Mouse (Mus musculus): Measurements from ENCODE around the gene Fads2.

Fads2 gene

DNA sequence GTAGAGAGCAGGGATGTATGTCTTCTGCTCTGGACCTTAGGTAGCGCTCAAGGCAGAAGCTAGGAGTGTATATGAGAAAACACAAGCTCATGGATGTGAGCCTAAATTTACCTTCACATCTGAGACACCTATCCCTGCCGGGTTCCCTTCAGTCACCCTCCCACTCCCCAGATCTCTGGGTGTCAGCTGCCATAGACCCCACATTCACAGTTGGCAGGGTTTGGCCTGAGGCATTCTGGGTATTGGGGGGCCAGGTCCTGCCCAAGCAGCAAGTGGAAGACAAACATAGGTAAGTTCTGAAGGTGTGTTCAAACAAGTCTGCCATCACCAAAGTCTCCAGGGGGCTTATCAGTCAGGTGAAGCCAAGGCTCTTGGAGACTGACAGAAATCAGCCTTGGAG, 39.9 kb downstream of the Fads2 start:
- no peak for DNase-seq (ENCODE audit: low spot score)

DNA sequence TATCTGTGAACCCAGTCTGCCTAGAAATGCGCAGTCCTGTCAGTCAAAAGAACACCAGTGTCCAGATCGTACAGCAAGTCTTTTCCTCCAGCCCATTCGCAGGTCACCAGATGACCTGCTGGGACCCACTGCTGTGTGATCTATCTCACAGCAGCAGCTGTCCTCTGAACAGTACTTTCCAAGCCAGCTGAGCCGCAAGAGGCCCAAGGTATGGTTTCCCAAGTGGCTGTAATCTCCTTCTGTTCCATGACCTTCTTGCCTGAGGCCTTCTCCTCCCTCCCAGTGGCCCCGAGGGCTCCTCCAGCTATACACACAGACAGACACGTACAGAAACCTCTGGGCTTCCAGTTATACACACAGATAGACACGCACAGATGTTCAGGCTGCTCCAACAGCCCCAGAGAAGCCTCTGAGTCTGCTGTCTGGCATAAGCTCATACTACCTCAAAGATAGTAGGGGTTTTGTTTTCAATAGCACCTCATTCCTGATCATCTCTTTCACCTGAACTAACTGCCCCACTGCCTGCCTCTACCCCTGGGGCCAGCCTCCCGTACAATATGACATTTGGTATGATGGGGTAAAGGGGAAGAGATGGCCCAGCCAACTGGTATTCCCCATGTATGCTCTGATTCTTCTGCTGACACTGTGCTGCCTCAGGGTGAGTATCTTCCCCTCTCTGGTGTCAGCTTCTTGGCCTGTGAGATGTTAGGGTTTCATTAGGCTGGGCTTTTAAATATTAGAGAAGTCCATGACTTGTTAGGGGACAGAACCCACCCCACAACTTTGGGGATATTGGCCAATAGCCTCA, 40.6 kb downstream of the Fads2 start:
- no peak for DNase-seq (ENCODE audit: low spot score)

DNA sequence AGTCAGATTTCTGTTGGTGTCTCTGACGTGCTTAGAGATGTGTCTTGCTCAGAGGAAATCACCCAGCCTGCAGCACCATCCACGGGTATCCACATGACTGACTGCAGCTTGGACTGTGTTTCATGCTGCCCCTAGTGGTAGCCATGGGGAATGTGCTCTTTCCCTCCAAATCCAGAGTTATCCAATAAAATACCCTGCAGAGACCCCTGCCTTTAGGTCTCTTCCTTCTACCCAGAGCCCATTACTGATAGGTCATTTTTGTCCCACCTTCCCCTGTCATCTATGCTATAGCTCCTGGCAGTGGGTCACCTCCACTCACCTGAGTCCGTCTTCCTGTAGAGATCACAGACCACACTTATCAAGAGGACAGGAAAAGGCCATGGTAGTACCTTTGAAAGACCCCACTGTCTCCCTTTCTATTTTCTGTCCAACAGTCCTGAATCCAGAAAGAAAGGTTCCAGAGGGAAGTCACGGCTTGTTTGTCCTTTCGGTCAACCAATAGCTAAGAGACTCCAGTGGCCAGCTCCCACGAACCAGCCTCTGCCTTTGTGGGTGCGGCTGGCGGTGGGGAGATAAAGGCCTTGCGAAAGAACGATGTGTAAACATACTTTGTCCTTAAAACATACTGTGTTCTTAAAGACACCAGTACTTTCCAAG, 41.5 kb downstream of the Fads2 start:
- DNase-seq (ENCODE audit: low spot score) = peak; percentile 45

DNA sequence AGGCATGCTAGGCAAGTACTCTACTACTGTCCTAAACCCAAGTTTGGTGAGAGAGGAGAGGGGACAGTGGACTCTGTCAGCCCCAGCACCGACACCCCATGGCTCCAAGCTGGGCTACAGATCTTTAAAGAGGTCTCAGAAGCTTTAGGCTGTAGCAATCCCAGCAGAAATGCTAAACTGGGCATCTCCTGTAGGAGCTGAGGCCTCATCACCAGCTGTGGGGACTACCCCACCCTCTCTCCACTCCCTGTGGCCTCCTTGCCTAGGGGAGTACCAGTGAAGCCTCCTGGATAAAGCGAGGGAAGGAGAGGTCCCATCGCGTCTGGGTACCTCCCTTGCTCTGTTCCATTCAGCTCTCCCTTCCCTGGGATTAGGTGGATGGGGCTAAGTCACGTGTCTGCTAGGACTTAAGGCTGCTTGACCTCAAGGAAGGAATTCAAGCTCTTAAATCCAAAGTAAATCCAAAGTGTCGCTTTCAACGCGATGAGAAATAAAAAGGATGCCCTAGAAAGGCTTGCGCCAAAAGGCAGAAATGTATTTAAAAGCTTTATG, 42.6 kb downstream of the Fads2 start:
- no peak for DNase-seq (ENCODE audit: low spot score)

DNA sequence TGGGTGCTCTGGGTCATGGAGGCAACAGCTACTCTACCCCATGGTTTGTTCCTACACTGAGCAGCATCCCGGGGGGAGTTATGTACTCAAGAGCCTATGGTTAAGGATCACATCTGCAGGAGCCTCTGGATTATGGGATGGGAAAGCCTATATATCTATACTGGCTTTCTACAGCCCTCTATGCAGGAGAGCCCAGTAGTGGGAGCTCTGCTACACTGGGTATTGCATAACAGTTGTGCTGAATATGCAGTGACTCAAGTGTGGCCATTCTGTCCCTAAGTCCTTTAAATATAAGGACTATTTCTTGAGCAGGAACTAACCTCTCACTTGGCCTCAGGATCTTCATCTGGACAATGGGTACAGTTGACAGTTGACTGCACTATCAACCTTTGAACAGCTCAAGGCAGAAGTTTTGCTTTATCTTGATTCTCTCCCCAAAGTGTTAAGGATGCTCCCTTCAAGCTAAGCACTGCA, 43.2 kb downstream of the Fads2 start:
- no peak for DNase-seq (ENCODE audit: low spot score)

DNA sequence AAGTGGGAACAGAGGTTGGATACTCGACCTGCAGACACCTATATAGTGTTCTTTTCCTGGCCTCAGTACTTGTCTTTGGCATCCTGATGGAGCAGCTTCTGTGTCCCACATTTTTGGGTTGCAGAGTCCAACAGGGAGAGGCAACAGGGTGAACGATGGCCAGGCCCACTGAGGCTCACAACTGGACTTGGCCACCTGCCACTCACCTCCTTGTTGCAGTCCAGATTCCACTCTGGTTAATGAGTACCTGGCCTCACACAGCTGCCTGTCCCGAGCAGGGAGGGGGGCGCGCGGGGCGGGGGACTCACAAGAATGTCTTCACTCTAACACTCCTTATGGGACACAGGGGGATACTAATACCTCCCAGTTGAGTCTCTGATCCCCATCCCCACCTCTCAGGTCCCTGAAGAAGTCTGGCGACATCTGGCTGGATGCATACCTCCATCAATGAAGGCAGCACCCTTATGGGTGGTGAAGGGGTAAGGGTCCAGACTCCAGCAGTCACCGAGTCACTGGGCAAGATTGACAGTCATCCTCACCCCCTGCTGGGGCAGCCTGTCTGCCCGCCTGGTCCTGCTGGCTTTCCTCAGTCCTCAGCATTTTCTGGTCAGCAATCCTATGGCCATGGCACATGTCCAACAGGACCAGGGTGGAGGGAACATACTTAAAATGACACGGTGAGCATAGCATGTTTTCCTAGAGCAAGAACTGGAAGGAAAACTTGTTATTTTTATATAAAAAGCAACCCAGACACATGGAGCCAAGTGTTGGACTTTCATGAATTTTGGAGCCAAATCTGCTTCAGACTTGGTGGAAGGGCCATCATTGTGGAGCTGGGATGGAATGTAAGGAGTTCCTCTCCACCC, 43.8 kb downstream of the Fads2 start:
- no peak for DNase-seq (ENCODE audit: low spot score)

DNA sequence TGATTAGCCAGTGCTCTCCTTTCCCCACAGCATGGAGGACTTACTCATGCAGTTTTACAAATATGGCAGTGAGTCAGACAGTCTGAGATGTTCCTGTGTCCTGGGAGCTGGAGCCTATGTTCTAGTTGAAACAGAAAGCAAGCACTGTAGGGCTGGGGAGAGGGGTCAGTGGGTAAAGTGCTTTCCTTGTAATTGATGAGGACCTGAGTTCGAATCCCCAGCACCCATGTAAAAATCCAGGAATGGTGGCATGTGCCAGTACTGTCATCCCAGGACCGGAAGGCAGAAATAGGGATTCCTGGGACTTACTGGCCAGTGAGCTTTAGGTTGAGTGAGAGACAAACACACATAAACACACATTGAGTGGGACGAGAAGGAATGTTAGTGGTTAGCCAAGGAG, 44.9 kb downstream of the Fads2 start:
- DNase-seq (ENCODE audit: low spot score) = no peak

DNA sequence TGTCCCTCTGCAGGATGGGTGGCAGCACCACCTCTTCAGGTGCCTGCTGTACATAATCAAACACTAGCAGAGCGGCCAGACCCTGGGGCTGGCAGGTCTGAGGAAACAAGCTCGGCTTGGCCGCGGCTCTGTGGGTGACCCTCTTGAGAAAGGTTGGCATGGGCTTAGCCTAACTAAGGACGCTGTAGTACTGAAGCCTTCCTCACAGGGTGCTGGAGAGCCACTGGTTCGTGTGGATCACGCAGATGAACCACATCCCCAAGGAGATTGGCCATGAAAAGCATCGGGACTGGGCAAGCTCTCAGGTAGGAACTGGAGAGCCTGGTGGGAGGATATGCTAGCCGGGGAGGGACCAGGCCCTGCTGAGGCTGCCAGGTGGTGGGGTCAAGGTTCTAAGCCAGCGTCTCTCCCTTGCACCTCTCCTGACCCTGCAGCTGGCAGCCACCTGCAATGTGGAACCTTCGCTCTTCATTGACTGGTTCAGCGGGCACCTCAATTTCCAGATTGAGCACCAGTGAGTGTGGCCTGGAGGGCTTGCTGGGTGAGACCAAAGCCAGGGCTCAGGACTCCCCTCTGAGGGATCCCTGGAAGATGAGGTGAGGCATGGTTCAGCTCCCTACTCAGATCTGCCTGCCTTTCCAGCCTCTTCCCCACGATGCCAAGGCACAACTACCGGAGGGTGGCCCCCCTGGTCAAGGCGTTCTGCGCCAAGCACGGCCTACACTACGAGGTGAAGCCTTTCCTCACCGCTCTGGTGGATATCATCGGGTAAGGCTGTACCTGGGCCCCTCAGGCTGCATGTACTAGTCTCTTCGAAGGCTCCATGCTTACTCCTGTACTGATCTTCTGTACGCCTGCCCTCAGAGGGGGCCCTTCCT, 45.5 kb downstream of the Fads2 start:
- DNase-seq (ENCODE audit: low spot score) = no peak

DNA sequence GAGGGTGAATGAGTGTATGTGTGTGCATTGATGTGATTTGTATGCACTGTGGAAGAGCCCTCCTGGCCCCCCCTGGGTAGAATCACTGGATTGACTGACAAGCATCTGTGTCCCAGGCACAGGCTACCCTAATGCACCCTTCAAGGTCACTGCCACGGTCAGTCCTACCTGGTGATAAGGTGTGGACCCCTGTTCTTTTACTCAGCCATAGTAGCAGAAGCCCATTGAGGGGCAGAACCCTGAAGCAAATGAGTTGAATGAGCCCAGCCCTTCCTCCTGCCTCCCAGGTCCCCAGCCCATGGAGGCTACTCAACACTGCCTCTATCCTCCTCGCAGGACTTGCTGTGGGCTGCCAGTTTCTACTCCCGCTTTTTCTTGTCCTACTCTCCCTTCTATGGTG, 46.3 kb downstream of the Fads2 start:
- DNase-seq (ENCODE audit: low spot score) = no peak

DNA sequence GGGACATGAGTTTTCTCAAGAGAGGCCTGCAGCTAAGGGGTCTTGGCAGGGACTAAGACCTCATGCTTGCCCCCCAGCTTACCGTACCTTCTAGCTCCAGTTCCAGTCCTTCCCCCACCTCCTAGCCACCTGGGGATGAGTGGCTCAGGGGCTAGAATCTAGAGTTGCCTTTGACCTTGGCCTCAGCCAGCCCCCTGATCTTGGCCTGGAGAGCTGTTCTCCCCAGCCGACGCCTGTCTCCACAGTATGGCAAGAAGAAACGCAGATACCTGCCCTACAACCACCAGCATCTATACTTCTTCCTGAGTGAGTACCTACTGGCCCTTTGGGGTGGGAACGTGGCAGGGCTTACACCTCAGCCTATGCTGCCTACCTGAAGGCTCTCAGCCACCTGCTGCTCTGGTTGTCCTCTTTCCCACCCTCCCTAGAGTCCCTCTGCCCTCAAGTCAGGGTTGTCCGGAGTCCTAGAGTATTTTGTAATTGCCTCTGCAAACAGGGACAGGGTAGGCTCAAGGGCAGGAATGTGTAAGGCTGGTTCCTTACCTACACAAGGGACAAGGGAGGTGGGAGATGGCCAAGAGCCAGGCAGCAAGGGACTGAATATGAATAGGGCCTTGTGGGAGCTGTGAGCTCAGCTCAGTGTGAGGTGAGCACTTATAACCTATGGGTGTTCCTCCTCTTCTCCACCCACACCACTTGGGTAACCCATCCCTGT, 47.0 kb downstream of the Fads2 start:
- DNase-seq (ENCODE audit: low spot score) = no peak

DNA sequence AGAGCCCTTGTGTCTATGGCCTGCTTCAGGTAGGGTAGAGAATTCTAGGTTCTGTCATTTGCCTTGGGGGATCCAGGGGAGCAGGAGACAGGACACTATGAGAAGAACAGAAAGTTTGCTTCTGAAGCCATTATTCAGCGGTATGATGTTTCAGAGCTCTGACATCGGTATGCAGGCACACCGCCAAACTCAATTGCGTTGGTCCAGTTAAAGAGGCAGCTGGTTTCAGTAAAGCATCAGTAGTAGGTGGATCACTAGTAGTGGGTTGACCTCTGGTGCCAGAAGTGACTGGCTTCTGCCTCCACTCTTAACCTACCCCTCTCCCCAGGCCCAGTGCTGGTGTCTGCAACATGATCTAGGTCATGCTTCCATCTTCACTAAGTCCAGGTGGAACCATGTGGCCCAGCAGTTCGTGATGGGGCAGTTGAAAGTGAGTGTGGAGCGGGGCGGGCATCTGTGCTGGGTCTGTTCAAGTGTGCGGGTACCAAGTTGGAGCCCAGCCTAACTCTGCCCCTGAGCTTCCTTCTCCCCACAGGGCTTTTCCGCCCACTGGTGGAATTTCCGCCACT, 47.8 kb downstream of the Fads2 start:
- DNase-seq (ENCODE audit: low spot score) = no peak

DNA sequence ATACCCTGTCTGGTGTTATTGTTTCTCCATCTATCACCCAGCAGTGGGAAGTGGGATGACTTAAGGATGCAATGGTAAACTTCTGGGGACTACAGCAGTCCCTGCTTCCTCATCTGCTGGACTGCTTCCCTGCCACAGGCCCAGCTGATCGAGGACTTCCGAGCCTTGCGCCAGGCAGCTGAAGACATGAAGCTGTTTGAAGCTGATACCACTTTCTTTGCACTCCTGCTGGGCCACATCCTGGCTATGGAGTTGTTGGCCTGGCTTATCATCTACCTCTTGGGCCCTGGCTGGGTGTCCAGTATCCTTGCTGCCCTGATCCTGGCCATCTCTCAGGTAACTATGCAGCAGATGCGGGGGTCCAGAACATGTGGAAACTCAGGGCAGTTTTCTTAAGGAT, 48.8 kb downstream of the Fads2 start:
- no peak for DNase-seq (ENCODE audit: low spot score)

DNA sequence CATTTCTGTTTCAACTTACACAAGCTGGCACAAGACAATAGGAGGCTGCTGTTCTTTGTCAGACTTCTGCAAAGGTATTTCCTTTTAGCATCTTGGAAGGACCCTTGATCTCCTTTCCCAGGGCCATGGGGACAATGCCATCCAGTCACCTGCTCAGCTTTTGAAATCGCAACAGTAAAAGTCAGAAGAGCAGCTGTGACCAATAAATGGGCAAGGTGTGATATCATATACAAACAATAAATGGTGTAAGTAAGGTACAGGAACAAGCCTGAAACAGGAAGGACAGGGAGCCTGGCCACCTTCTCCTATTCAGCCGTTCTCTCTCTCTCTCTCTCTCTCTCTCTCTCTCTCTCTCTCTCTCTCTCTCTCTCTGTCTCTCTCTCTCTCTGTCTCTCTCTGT, 51.1 kb downstream of the Fads2 start:
- DNase-seq (ENCODE audit: low spot score) = no peak

DNA sequence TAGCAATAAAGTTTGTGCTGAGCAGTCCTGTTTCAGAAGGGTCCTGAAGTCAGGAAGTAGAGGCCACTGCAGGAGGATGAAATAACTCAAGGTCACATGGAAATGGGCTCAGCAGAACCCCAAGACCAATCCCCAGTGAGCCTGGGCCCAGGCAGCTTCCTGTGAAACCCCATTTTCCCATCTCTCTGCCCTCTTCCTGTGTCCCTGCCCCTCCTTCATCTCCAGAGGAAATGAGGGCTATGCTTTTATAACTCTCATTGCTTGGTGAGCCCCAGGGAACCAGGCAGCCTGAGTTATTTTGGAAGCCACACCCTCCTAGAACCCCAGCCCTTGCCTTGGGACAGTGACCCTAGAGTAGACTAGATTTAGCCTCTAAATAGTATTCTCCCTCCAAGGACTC, 52.0 kb downstream of the Fads2 start:
- no peak for DNase-seq (ENCODE audit: low spot score)

DNA sequence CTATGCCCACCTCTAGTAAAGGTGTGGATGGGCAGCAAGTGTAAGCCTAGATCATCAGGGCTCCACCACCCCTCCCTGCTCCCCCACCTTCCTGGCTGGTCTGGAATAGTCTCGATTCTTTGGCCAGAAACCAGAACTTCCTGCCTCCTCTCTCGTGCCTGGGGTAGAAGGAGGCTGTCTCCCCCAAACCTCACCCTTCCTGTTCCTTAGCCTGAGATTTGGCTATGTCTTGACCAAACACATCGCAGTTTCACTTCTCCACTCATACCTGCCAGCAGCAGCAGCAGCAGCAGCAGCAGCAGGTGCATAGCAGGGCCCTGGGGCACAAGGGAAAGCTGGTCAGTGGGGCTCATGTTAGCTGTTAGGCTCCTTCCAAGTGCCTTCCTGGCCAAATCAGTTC, 54.6 kb downstream of the Fads2 start:
- DNase-seq (ENCODE audit: low spot score) = no peak

DNA sequence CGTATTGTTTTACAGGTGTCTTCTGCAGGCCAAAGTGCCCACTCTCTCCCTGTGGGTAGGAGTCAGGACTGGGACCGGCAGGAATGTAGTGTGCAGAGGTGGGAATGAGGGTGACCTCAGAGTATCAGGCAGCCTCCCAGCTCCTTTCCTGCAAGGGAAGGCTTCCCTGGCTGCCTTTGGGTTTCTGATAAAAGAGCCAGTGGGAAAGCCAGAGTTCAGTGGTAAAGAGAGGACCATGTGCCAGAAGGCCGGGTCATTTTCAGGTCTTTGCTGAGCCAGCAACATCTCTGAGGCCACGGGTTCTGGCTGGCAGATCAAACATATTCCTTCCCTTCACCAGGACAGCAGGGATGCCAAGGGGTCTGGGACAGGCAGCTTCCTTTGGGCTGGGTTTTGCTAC, 55.2 kb downstream of the Fads2 start:
- DNase-seq (ENCODE audit: low spot score) = no peak

DNA sequence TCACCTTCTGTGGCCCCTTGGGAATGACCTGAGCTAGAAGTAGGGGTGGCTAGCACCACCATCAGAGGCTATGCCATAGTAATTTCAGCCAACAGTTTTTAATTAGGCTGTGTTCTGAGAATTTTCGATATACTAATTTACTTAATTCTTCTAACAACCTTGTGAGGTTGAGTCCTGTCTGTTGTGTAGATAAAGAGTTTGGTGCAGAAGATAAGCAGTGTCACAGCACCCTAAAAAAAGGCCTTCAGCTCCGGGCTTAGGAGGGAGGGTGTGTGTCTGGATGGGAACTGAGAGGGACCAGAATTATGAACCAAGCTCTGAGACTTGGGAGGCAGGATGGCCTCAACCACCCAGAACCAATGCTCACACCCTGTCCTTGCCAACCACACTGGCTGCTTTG, 55.8 kb downstream of the Fads2 start:
- DNase-seq (ENCODE audit: low spot score) = no peak

DNA sequence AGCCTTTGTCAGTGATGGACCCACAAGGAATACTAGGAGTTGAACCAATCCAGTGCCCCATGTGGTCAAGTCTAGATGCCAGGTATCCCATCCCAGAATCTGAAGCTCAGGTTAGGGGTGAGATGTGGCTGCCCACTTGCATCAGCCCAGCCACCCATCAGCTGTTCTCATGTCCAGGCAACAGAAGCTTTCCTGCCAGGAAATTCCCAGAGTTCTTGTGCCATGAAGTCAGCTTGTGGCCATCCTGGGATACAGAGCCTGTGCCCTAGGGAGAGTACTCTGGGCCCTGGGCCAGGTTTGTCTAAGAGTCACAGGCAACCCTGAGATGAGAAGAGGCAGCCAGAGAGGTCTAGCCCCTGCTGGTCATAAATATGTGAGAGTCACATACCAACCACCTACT, 57.9 kb downstream of the Fads2 start:
- no peak for DNase-seq (ENCODE audit: low spot score)

DNA sequence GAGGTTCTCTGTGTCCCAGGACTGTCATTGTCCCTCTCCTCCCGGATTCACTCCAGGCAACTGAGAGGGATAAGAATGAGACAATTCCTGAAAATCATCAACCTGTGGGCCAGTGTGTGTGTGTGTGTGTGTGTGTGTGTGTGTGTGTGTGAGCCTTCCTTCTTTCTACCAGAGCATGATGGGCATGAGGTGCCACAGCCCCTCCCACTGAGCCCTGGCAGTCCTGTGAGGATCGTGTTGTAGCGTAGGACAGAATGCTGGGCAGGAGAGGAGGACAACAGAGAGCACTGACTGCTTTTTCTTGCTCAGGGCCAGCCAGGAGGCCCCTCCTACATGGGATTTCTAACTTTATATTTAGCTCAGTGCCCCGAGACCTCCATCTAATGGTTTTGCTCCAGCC, 58.7 kb downstream of the Fads2 start:
- DNase-seq (ENCODE audit: low spot score) = no peak

DNA sequence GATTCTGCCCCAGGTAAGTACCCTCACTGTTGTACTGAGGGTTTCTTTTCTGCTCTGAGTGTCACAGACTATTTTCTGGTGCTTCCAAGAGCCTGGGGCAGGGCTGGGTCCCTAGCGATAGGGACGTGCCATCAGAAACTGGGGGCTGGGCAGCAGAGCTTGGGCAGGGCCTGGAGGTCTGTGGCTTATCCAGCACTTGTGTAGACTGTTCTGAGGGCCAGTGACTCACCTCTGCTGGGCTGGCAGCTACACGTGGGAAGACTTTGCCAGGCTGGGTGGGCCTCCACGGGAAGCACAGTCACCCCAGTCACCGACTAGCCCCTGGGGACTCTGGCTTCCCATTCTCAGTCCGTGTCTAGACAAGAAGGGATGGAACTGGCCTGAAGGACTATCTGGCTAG, 59.3 kb downstream of the Fads2 start:
- no peak for DNase-seq (ENCODE audit: low spot score)
